Mouse (Mus musculus) spleen, adult 2 months (tissue): ENCODE data around the gene Siae. TPM values are rescaled to one million over a fixed set of nuclear protein-coding genes. Genes with fewer than 3 reads are reported as not detected.

ENCODE experiments used
- DNase-seq, 2 experiments: peaks; one replicate each; pipeline versions ENCODE4 v3.0.0 to v3.0.0-alpha.2; 2012 to 2021; ENCODE audit warnings: low spot score in 2 of 2, low read depth in 1 of 2
- H3K27ac ChIP-seq: fragments of 200-500 bp; 2 replicates; pipeline ENCODE4 v1.5.1; 2012; ENCODE audit warnings: low read length, inconsistent platforms; ENCODE audit not compliant: insufficient read depth
- H3K27me3 ChIP-seq: fragments of 200-500 bp; 2 replicates; pipeline ENCODE4 v1.6.1; 2012; ENCODE audit warnings: mild to moderate bottlenecking, moderate library complexity, low read length, inconsistent platforms; ENCODE audit not compliant: control insufficient read depth, insufficient read depth
- H3K36me3 ChIP-seq: fragments of 200-500 bp; 2 replicates; pipeline ENCODE4 v1.6.1; 2012; ENCODE audit warnings: mild to moderate bottlenecking, low read length, inconsistent platforms; ENCODE audit not compliant: control insufficient read depth, insufficient read depth
- H3K4me1 ChIP-seq: fragments of 200-500 bp; 2 replicates; pipeline ENCODE4 v1.6.1; 2011; ENCODE audit warnings: inconsistent platforms; ENCODE audit not compliant: control insufficient read depth, insufficient read depth, insufficient read length
- H3K4me3 ChIP-seq: fragments of 200-500 bp; 2 replicates; pipeline ENCODE4 v1.5.1; 2011; ENCODE audit warnings: mild to moderate bottlenecking, inconsistent platforms; ENCODE audit not compliant: insufficient read depth, insufficient read length; ENCODE audit errors: extremely low read depth
- CTCF ChIP-seq: fragments of 200-500 bp; IDR thresholded peaks from 2 replicates; pipeline ENCODE4 v1.5.1; 2011; ENCODE audit warnings: mild to moderate bottlenecking, inconsistent platforms; ENCODE audit not compliant: insufficient read depth, insufficient read length, insufficient replicate concordance; ENCODE audit errors: extremely low read depth
- POLR2A ChIP-seq: fragments of 200-500 bp; IDR thresholded peaks from 2 replicates; pipeline ENCODE4 v1.6.1; 2011; ENCODE audit warnings: low read depth, low read length, inconsistent platforms
- WGBS: fragments of 180-500 bp; shearing (Covaris S2); methylation state at CpG from one replicate; pipeline ENCODE4 v1.1.7; 2018; 5-methylcytosine and 5-hydroxymethylcytosine counted together
- polyA plus RNA-seq: library from polyadenylated mRNA; depleted of rRNA; stranded (reverse); fragments of >200 nt; gene quantifications from 2 replicates; pipeline ENCODE4 v1.2.3, GENCODE M21; 2012

Gene Siae
- polyA plus RNA-seq, 1 experiment, result 3.8 TPM

- WGBS, result 16% methylated on average over 8 of the region's 8 CpGs
- H3K27ac ChIP-seq, result no peak overlapping the region
- peak in 1 of 2 experiments; percentile 21 for DNase-seq
- peaks cover 3% of the 10 kb centered on the region; the same call in 1 of the 2 replicates for H3K4me1 ChIP-seq
- no peaks in the 10 kb centered on the region for H3K27me3 ChIP-seq
- H3K4me3 ChIP-seq, result peak overlapping the region; percentile 32
- peaks cover 15% of the 10 kb centered on the region for H3K36me3 ChIP-seq
- TF ChIP-seq POLR2A (no peak), CTCF (no peak)
Measured at GRCm38 (mm10) chr9:37655961-37656360, 100.5 kb downstream of the Siae start.

- peak; percentile 9 to 56 for DNase-seq
- under 1% methylated on average over 10 of the region's 10 CpGs for WGBS
Measured at GRCm38 (mm10) chr9:37656439-37656881, 101.0 kb downstream of the Siae start.

GRCm38 (mm10) chr9:37656931-37657481 lies 101.5 kb downstream of the Siae start, which contains the start of gene Tbrg1:
TSS of gene Tbrg1 (minus strand) at chr9:37657312.
- Histone ChIP-seq H3K4me3 (peak within 1 kb of the TSS; percentile 83), H3K27me3 (no peaks in the 10 kb centered on the region), H3K4me1 (peaks cover 3% of the 10 kb centered on the region; the same call in 1 of the 2 replicates), H3K27ac (peak within 1 kb of the TSS; percentile 91), H3K36me3 (peaks cover 13% of the 10 kb centered on the region)
- TF ChIP-seq POLR2A (no peak), CTCF (no peak)
- peak; percentile 33 to 41 for DNase-seq
- under 1% methylated on average over 36 of the region's 36 CpGs for WGBS

More at GRCm38 (mm10) chr9:37656439-37656881, 101.0 kb downstream of the Siae start:
- Histone ChIP-seq H3K4me3 (peak overlapping the region; percentile 83), H3K36me3 (peaks cover 15% of the 10 kb centered on the region), H3K27ac (peak overlapping the region; percentile 91), H3K27me3 (no peaks in the 10 kb centered on the region), H3K4me1 (peaks cover 3% of the 10 kb centered on the region; the same call in 1 of the 2 replicates)
- TF ChIP-seq POLR2A (no peak), CTCF (no peak)

- no peak for TF ChIP-seq POLR2A
- TF ChIP-seq CTCF, result no peak
- H3K4me1 ChIP-seq, result peaks cover 3% of the 10 kb centered on the region; the same call in 1 of the 2 replicates
- no peak overlapping the region for H3K4me3 ChIP-seq
- H3K36me3 ChIP-seq, result no peaks in the 10 kb centered on the region; the same call in 1 of the 2 replicates
- no peak for DNase-seq
- H3K27me3 ChIP-seq, result no peaks in the 10 kb centered on the region
- no peak overlapping the region for H3K27ac ChIP-seq
- WGBS, result 81% methylated on average over 6 of the region's 6 CpGs
Measured at GRCm38 (mm10) chr9:37659413-37659812, 103.9 kb downstream of the Siae start.

GRCm38 (mm10) chr9:37663210-37663609 lies 107.7 kb downstream of the Siae start:
- no peak for DNase-seq

GRCm38 (mm10) chr9:37664604-37665003 lies 109.1 kb downstream of the Siae start:
- TF ChIP-seq CTCF (no peak), POLR2A (no peak)
- H3K36me3 ChIP-seq, result no peaks in the 10 kb centered on the region
- H3K4me3 ChIP-seq, result no peak overlapping the region
- no peaks in the 10 kb centered on the region for H3K27me3 ChIP-seq
- H3K27ac ChIP-seq, result no peak overlapping the region
- WGBS, result 77% methylated on average over 2 of the region's 2 CpGs
- no peaks in the 10 kb centered on the region for H3K4me1 ChIP-seq
- no peak for DNase-seq

More at GRCm38 (mm10) chr9:37663210-37663609, 107.7 kb downstream of the Siae start:
- Histone ChIP-seq H3K27me3 (no peaks in the 10 kb centered on the region), H3K27ac (no peak overlapping the region), H3K36me3 (no peaks in the 10 kb centered on the region), H3K4me1 (no peaks in the 10 kb centered on the region), H3K4me3 (no peak overlapping the region)
- WGBS, result 61% methylated on average over 1 of the region's 1 CpGs
- TF ChIP-seq CTCF, result no peak
- TF ChIP-seq POLR2A, result no peak

- H3K4me1 ChIP-seq, result no peaks in the 10 kb centered on the region
- no peak overlapping the region for H3K4me3 ChIP-seq
- no peaks in the 10 kb centered on the region for H3K36me3 ChIP-seq
- TF ChIP-seq CTCF, result no peak
- TF ChIP-seq POLR2A, result no peak
- no peak overlapping the region for H3K27ac ChIP-seq
- no peaks in the 10 kb centered on the region for H3K27me3 ChIP-seq
- DNase-seq, result no peak
- WGBS, result 81% methylated on average over 7 of the region's 7 CpGs
Measured at GRCm38 (mm10) chr9:37666045-37666444, 110.5 kb downstream of the Siae start.
